Mouse (Mus musculus) small intestine, adult 2 months (tissue): ENCODE data around the gene Trp63.

Experiments used
- CTCF ChIP-seq: fragments of 200-500 bp; IDR thresholded peaks from 2 replicates; pipeline ENCODE4 v1.5.1; 2012; ENCODE audit warnings: low read depth, mild to moderate bottlenecking, control low read depth, inconsistent platforms, low read length, moderate library complexity, mixed read lengths; ENCODE audit not compliant: insufficient replicate concordance, insufficient read length; ENCODE audit errors: extremely low read depth
- POLR2A ChIP-seq: fragments of 200-500 bp; IDR thresholded peaks from 2 replicates; pipeline ENCODE4 v1.6.1; 2012; ENCODE audit warnings: low read depth, mild to moderate bottlenecking, control low read depth, inconsistent platforms, low read length, moderate library complexity

DNA sequence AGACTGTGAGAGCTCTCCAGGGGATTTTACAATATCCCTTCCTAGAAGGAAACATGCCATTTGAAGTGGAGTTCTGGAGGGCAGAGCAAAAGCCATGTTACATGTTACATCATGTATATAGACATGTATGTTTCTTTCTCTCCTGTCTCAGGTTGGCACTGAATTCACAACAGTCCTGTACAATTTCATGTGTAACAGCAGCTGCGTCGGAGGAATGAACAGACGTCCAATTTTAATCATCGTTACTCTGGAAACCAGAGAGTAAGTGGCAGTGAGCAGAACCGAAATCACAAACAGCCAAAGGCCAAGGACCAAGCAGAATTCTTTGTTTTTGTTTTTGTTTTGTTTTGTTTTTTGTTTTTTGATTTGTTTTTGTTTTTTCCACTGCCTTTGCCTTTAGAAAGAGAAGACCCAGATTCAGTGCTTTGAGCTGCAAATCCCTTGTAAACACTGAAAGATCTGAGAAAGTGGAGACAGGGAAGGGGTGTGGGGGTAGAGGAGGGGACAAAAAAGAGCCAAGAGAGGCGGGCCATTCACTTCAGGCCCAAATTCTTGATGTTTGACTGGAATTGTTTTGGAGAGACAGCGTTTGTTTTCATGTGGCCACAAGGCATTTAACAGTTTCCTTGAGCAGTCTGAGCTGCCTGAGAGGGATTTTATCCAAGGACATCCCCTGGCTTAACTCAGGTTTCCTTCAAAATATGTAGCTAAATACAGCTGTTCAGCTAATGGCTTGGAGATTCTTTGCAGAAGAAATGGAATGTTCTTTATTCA is 181.7 kb downstream of the Trp63 start:
- no peak for TF ChIP-seq CTCF
- TF ChIP-seq POLR2A = no peak
